Mouse (Mus musculus) megakaryocyte, embryonic 14.5 days (primary cell): Measurements from ENCODE around the gene Cacng6. TPM values are rescaled to one million over a fixed set of nuclear protein-coding genes. Genes with fewer than 3 reads are reported as not detected.
A peak's percentile ranks its signal among the peaks of the same experiment; 100 is the strongest.
"Not testable (repeated sequence)": the region's sequence is repeated elsewhere in the genome, so short reads cannot be mapped to it uniquely, and the experiment has no call there.

Experiments used
- H3K27me3 ChIP-seq: replicated peaks from 2 replicates; pipeline ENCODE3; 2012; ENCODE audit warnings: inconsistent platforms
- H3K36me3 ChIP-seq: replicated peaks from 2 replicates; pipeline ENCODE3; 2012; ENCODE audit warnings: low read length, inconsistent platforms, mixed read lengths
- H3K4me1 ChIP-seq: 2 replicates; pipeline ENCODE4 v1.6.1; 2012; ENCODE audit warnings: inconsistent platforms
- H3K4me3 ChIP-seq: replicated peaks from 2 replicates; pipeline ENCODE3; 2012; ENCODE audit warnings: moderate library complexity, mild to moderate bottlenecking, inconsistent platforms
- H3K9me3 ChIP-seq: 2 replicates; pipeline ENCODE4 v1.6.1; 2012; ENCODE audit warnings: inconsistent platforms
- FLI1 ChIP-seq: IDR thresholded peaks from 2 replicates; pipeline ENCODE4 v1.6.1; 2012; ENCODE audit warnings: low read length, inconsistent platforms, mixed read lengths
- GATA1 ChIP-seq: IDR thresholded peaks from 3 replicates; pipeline ENCODE4 v1.6.1; 2012; ENCODE audit warnings: mixed read lengths, low read length, inconsistent platforms, borderline replicate concordance
- polyA plus RNA-seq: library from polyadenylated mRNA; stranded (reverse); fragments of >175 nt; gene quantifications from 2 replicates; pipeline ENCODE4 v1.2.3, GENCODE M21; 2012; ENCODE audit warnings: low replicate concordance; ENCODE audit not compliant: insufficient read depth

The Cacng6 gene
- polyA plus RNA-seq, 1 experiment = not detected

- Histone ChIP-seq H3K9me3 (no peaks in the 10 kb centered on the region), H3K36me3 (no peaks in the 10 kb centered on the region), H3K4me1 (peaks cover 19% of the 10 kb centered on the region), H3K4me3 (no peak overlapping the region), H3K27me3 (peaks cover 26% of the 10 kb centered on the region)
- TF ChIP-seq GATA1 (no peak), FLI1 (no peak)
These were observed 32.9 kb upstream of the Cacng6 start for GRCm38 (mm10) chr7:3391081-3391451.

- H3K4me1 ChIP-seq = peaks cover 19% of the 10 kb centered on the region
- H3K27me3 ChIP-seq = peaks cover 26% of the 10 kb centered on the region
- H3K9me3 ChIP-seq = no peaks in the 10 kb centered on the region
- TF ChIP-seq GATA1 (no peak), FLI1 (no peak)
- no peak overlapping the region for H3K4me3 ChIP-seq
- no peaks in the 10 kb centered on the region for H3K36me3 ChIP-seq
These were observed 32.2 kb upstream of the Cacng6 start for GRCm38 (mm10) chr7:3391809-3392208.

GRCm38 (mm10) chr7:3397355-3397754 lies 26.6 kb upstream of the Cacng6 start:
- no peaks in the 10 kb centered on the region for H3K9me3 ChIP-seq
- TF ChIP-seq FLI1 = no peak
- no peak for TF ChIP-seq GATA1
- no peak overlapping the region for H3K4me3 ChIP-seq
- H3K4me1 ChIP-seq = no peaks in the 10 kb centered on the region
- no peaks in the 10 kb centered on the region for H3K36me3 ChIP-seq
- peaks cover 18% of the 10 kb centered on the region for H3K27me3 ChIP-seq

- TF ChIP-seq GATA1 = no peak
- TF ChIP-seq FLI1 = no peak
- H3K4me3 ChIP-seq = peak overlapping the region; percentile 7
- H3K9me3 ChIP-seq = no peaks in the 10 kb centered on the region
- no peaks in the 10 kb centered on the region for H3K36me3 ChIP-seq
- H3K4me1 ChIP-seq = no peaks in the 10 kb centered on the region
- H3K27me3 ChIP-seq = peaks cover 15% of the 10 kb centered on the region
These were observed 26.2 kb upstream of the Cacng6 start for GRCm38 (mm10) chr7:3397797-3398196.

- not testable (repeated sequence) for H3K36me3 ChIP-seq, H3K4me3 ChIP-seq, H3K9me3 ChIP-seq, H3K4me1 ChIP-seq
- peaks cover 17% of the 10 kb centered on the region for H3K27me3 ChIP-seq
These were observed 25.6 kb upstream of the Cacng6 start for GRCm38 (mm10) chr7:3398363-3398762.

- Histone ChIP-seq H3K36me3 (no peaks in the 10 kb centered on the region), H3K27me3 (peaks cover 13% of the 10 kb centered on the region)
These were observed 24.1 kb upstream of the Cacng6 start for GRCm38 (mm10) chr7:3399937-3400336.

GRCm38 (mm10) chr7:3409729-3410520 lies 14.1 kb upstream of the Cacng6 start:
- H3K9me3 ChIP-seq = peaks cover 4% of the 10 kb centered on the region; the same call in 1 of the 2 replicates
- H3K4me3 ChIP-seq = no peak overlapping the region
- TF ChIP-seq GATA1 = no peak
- no peak for TF ChIP-seq FLI1
- peaks cover 56% of the 10 kb centered on the region for H3K27me3 ChIP-seq
- peaks cover 18% of the 10 kb centered on the region for H3K4me1 ChIP-seq
- H3K36me3 ChIP-seq = no peaks in the 10 kb centered on the region

More at GRCm38 (mm10) chr7:3399937-3400336, 24.1 kb upstream of the Cacng6 start:
- H3K9me3 ChIP-seq = no peaks in the 10 kb centered on the region
- TF ChIP-seq FLI1 (no peak), GATA1 (no peak)
- no peak overlapping the region for H3K4me3 ChIP-seq
- no peaks in the 10 kb centered on the region for H3K4me1 ChIP-seq

GRCm38 (mm10) chr7:3411160-3411941 lies 12.6 kb upstream of the Cacng6 start:
- no peaks in the 10 kb centered on the region for H3K36me3 ChIP-seq
- peaks cover 10% of the 10 kb centered on the region for H3K9me3 ChIP-seq
- H3K4me3 ChIP-seq = peak overlapping the region; percentile 79
- H3K27me3 ChIP-seq = peaks cover 69% of the 10 kb centered on the region
- TF ChIP-seq GATA1 (no peak), FLI1 (no peak)
- peaks cover 25% of the 10 kb centered on the region for H3K4me1 ChIP-seq

GRCm38 (mm10) chr7:3412036-3412435 lies 12.0 kb upstream of the Cacng6 start:
- Histone ChIP-seq H3K27me3 (peaks cover 74% of the 10 kb centered on the region), H3K36me3 (no peaks in the 10 kb centered on the region), H3K4me3 (peak overlapping the region; percentile 76), H3K9me3 (peaks cover 14% of the 10 kb centered on the region), H3K4me1 (peaks cover 25% of the 10 kb centered on the region)
- TF ChIP-seq GATA1 = no peak
- TF ChIP-seq FLI1 = no peak

- Histone ChIP-seq H3K4me1 (peaks cover 25% of the 10 kb centered on the region), H3K27me3 (peaks cover 86% of the 10 kb centered on the region), H3K4me3 (peak overlapping the region; percentile 86), H3K9me3 (peaks cover 17% of the 10 kb centered on the region), H3K36me3 (no peaks in the 10 kb centered on the region)
- TF ChIP-seq GATA1 = no peak
- TF ChIP-seq FLI1 = no peak
These were observed 9.1 kb upstream of the Cacng6 start for GRCm38 (mm10) chr7:3414888-3415287.
